Mouse (Mus musculus): ENCODE results near the gene Mob3b. TPM values are rescaled to one million over a fixed set of nuclear protein-coding genes. Genes with fewer than 3 reads are reported as not detected.
A peak's percentile ranks its signal among the peaks of the same experiment; 100 is the strongest.

The Mob3b gene
- total RNA-seq, 2 experiments from 2014 or later, result 2.6 to 6.5 TPM

GRCm38 (mm10) chr4:35089321-35090316 is 67.7 kb downstream of the Mob3b start:
- intact Hi-C loops (cut with DNase I), result no loop called here
- peak in 1 of 2 experiments; percentile 42 for DNase-seq (ENCODE audit: low spot score in 2 of 2)

- no peak for DNase-seq (ENCODE audit: low spot score in 2 of 2)
- intact Hi-C loops (cut with DNase I), result no loop called here
These were observed 71.1 kb downstream of the Mob3b start for GRCm38 (mm10) chr4:35086067-35086700.

GRCm38 (mm10) chr4:35084060-35084459 is 73.2 kb downstream of the Mob3b start:
- DNase-seq (ENCODE audit: low spot score in 2 of 2), result no peak
- intact Hi-C loops (cut with DNase I), result no loop called here

GRCm38 (mm10) chr4:35082476-35083114 is 74.7 kb downstream of the Mob3b start:
- intact Hi-C loops (cut with DNase I), result no loop called here
- no peak for DNase-seq (ENCODE audit: low spot score in 2 of 2)

- intact Hi-C loops (cut with DNase I), result no loop called here
- no peak for DNase-seq (ENCODE audit: low spot score in 2 of 2)
These were observed 77.0 kb downstream of the Mob3b start for GRCm38 (mm10) chr4:35080285-35080684.

- DNase-seq (ENCODE audit: low spot score in 2 of 2), result no peak
- intact Hi-C loops (cut with DNase I), result no loop called here
These were observed 88.5 kb downstream of the Mob3b start for GRCm38 (mm10) chr4:35068739-35069138.

GRCm38 (mm10) chr4:35066163-35066562 is 91.1 kb downstream of the Mob3b start:
- intact Hi-C loops (cut with DNase I), result no loop called here
- no peak for DNase-seq (ENCODE audit: low spot score in 2 of 2)

GRCm38 (mm10) chr4:35065075-35065838 is 92.0 kb downstream of the Mob3b start:
- no peak for DNase-seq (ENCODE audit: low spot score in 2 of 2)
- intact Hi-C loops (cut with DNase I), result no loop called here

- intact Hi-C loops (cut with DNase I), result no loop called here
- DNase-seq (ENCODE audit: low spot score in 2 of 2), result no peak
These were observed 94.1 kb downstream of the Mob3b start for GRCm38 (mm10) chr4:35063146-35063719.

- intact Hi-C loops (cut with DNase I), result no loop called here
- DNase-seq (ENCODE audit: low spot score in 2 of 2), result no peak
These were observed 96.3 kb downstream of the Mob3b start for GRCm38 (mm10) chr4:35060964-35061363.

- no peak for DNase-seq (ENCODE audit: low spot score in 2 of 2)
- intact Hi-C loops (cut with DNase I), result no loop called here
These were observed 96.9 kb downstream of the Mob3b start for GRCm38 (mm10) chr4:35060401-35060800.

- intact Hi-C loops (cut with DNase I), result no loop called here
- no peak for DNase-seq (ENCODE audit: low spot score in 2 of 2)
These were observed 102.9 kb downstream of the Mob3b start for GRCm38 (mm10) chr4:35054362-35054761.

GRCm38 (mm10) chr4:35052174-35052942 is 104.9 kb downstream of the Mob3b start:
- DNase-seq (ENCODE audit: low spot score in 2 of 2), result no peak
- intact Hi-C loops (cut with DNase I), result no loop called here

- intact Hi-C loops (cut with DNase I), result no loop called here
- DNase-seq (ENCODE audit: low spot score in 2 of 2), result peak in 1 of 2 experiments; percentile 15
These were observed 106.1 kb downstream of the Mob3b start for GRCm38 (mm10) chr4:35051152-35051551.

GRCm38 (mm10) chr4:35049742-35050058 is 107.6 kb downstream of the Mob3b start:
- intact Hi-C loops (cut with DNase I), result no loop called here
- DNase-seq (ENCODE audit: low spot score in 2 of 2), result no peak

- no peak for DNase-seq (ENCODE audit: low spot score in 2 of 2)
- intact Hi-C loops (cut with DNase I), result no loop called here
These were observed 108.1 kb downstream of the Mob3b start for GRCm38 (mm10) chr4:35049036-35049741.

- intact Hi-C loops (cut with DNase I), result no loop called here
- DNase-seq (ENCODE audit: low spot score in 2 of 2), result no peak
These were observed 116.4 kb downstream of the Mob3b start for GRCm38 (mm10) chr4:35040896-35041295.

- no peak for DNase-seq (ENCODE audit: low spot score in 2 of 2)
- intact Hi-C loops (cut with DNase I), result no loop called here
These were observed 117.0 kb downstream of the Mob3b start for GRCm38 (mm10) chr4:35040306-35040705.
